Mouse (Mus musculus) central nervous system, embryonic 14 days (tissue): ENCODE results near the gene Gm28510. TPM values are rescaled to one million over a fixed set of nuclear protein-coding genes. Genes with fewer than 3 reads are reported as not detected.

Experiments
- polyA plus RNA-seq: library from polyadenylated mRNA; depleted of rRNA; stranded (reverse); fragments of >200 nt; gene quantifications from 2 replicates; pipeline ENCODE4 v1.2.3, GENCODE M21; 2012; rRNA removed

The Gm28510 gene
- not detected in 2 replicates for polyA plus RNA-seq

DNA sequence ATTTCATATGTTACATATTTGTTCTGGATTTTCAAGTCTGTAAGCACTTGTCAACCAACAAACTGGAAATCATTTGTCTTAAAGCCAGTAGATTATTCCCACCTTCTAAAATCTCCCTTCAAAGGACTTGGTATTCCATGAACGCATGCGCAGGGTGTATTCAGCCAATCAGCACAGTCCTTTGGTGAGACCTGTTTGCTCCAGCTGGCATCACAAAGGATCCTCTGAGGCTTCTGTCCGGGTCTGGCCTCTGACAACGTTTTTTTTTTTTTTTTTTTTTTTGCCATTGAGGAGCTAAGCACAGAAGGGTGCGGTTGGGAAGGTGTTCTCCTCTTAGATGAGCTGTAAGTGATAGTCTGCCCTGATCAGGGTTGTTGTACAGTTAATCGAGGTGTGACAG, at the start of gene Gm28510:
Gene Gm28510 (plus strand): TSS at position 301 of the 400 bp plus-strand sequence.

Other genes with a start within 250 kb of the Gm28510 start
- gene Gm20834, start 88.1 kb upstream of the Gm28510 start, polyA plus RNA-seq = not detected in 2 replicates
- not detected in 2 replicates for gene Gm20737, start 123.3 kb downstream of the Gm28510 start, polyA plus RNA-seq
- not detected in 2 replicates for gene Gm21775, start 140.7 kb downstream of the Gm28510 start, polyA plus RNA-seq
- gene Gm21900, start 203.6 kb downstream of the Gm28510 start, polyA plus RNA-seq = not detected in 2 replicates